Mouse (Mus musculus) frontal cortex, postnatal 14 days (tissue): Measurements from ENCODE around the gene Sema4a.
A peak's percentile ranks its signal among the peaks of the same experiment; 100 is the strongest.

Experiments
- DNase-seq, 2 experiments: peaks; one replicate each; pipeline ENCODE4 v3.0.0; 2022; ENCODE audit warnings: low spot score in 2 of 2

The Sema4a gene

DNA sequence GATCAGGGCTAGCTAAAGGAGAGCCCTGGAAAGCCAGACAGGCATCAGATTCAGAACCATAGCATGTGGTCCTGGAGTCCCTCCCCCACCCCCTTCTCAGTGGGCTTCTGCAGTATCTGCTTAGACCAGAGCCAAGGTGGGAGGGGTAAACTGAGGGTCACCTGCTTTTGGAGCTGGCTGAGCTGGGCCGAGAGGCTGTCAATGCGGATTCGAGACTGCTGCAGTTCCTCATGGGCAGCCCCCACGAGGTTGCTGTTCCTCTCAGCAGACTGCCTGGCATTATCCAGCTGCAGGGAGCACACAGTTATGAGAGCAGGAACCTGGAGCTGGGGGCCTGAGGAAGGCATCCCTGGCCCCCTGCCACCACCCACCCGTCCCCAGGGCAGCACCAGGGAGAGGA, 25.1 kb upstream of the Sema4a start:
- no peak for DNase-seq

DNA sequence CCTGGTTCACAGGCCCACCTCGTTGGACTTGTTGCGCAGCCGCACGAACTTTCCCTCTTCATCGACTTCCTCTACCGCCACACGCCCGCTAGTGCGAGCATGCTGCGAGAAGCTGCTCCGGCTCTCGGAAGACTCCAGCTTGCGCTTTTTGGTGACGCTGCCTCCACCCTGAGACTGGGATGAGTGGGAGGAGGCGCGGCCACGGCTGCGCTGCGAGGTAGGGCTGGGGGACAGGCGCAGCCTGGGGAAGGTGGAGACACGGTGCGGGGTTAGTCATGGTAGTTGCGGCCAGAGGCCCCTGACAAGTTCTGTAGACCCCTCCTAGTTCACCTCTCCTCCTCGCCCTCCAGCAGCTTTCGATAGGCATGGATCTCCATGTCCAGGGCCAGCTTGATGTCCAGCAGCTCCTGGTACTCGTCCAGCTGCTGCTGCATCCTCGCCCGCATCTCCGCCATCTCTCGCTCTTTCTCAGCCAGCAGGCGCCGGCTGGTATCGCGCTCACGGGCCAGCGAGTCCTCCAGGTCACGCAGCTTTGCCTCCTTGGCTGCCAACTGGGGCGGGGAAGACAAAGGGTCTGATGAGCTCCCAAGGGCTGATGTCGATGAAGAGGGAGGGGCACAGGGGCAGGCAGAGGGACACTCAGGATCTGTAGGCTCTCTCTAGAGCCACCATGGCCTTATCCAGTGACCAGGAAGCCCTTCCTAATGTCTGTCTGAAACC, 23.8 kb upstream of the Sema4a start:
- no peak for DNase-seq

DNA sequence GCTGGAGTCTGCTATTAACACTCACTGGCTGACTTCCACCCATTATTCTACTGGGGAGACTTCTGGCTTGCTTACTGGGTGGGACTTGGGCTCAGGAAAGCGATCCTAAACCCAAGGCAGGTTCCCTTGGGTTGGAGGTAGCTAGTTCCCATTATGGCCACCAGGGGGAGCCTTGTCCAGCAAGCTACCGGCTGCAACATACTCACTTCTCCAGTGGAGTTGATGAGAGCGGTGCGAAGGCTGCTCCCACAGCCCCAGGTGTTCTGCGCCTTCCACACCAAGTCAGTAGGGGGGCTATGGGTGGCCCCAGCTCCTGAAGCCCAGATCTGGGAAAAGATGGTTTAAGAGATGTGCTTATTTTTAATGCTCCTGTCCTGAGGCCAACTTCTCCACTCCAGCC, 22.6 kb upstream of the Sema4a start:
- peak in 1 of 2 experiments; percentile 72 for DNase-seq

DNA sequence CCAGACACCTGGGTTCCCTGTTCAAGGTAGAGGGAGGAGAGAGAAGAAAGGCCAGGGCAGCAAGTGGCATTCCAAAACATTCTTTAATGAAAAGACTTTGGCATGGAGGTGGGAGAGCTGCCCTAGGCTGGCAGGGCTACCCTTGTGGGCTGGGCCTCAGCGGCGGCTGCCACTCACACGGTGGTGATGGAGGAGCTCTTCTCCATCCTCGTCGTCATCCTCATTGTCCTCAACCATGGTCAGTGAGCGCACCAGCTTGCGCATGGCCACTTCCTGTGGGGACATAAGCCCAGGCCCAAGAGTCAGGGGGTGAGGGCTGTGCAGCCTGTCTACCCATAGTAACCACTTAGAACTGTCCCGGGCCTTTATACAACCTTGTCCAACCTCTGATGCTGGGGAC, 22.2 kb upstream of the Sema4a start:
- no peak for DNase-seq

DNA sequence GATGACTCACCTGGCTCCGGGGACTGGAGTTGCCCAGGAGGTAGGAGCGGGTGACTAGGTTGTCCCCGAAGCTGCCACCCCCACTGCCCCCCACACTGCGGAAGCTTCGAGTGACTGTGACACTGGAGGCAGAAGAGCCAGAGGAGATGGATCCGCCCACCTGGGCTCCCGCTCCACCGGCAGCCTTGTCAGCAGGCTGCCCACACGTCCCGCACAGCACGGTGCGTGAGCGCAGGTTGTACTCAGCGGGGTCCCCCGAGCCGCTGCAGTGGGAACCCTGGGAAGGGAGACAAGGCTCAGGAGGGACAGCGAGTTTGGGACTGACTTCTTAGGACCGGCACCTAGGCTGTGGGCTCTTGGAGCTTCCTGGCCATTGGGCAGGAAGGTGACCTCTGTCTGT, 21.4 kb upstream of the Sema4a start:
- DNase-seq, result no peak

DNA sequence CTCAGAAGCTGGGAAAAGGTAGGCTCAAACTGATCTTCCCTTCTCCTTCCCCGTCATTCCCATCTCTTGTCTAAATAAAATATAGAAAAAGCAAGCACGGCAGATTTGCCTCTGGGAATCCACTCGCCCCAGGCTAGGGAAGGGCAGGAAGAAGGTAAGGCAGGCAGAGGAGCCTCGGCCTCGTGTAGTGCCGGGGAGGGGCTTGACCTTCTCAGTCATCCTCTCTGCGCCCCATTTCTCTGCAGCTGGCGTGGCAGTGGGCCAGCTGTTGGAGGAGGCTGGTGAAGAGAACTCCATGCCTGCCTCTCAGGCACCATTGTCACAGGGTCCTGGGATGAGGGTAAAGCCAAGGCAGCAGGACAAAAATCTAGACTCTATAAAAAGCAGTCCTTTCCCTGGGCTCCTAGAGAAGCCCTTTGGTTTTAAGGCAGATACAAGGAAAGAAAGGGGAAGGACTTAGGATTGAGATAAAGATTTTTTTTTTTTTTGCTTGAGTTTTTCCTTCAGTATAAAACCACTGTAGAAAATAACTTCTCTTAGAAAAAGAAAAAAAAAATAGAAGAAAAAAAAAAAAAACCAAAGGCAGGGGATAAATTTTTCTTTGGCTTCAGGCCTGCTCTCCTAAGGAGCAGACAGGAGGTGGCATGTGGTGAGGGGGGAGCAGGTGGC, 20.5 kb upstream of the Sema4a start:
- DNase-seq, result no peak

DNA sequence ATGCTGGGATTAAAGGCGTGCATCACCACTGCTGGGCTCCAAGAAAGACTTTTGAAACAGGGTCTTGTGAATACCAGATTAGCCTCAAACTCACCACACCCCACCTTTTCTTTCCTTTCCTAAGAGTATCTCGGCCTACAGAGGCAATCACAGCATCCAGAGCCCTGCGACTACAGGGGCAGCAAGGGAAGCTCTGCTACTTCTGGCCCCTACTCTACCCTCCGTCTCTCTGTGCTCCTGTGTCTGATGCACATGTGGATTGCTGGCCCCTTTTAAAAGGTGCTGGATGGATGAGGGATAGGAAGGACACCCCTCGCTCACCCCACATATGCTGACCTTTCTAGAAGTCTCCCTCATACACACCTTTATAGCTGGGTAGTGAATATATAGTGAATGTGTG, 19.7 kb upstream of the Sema4a start:
- no peak for DNase-seq

DNA sequence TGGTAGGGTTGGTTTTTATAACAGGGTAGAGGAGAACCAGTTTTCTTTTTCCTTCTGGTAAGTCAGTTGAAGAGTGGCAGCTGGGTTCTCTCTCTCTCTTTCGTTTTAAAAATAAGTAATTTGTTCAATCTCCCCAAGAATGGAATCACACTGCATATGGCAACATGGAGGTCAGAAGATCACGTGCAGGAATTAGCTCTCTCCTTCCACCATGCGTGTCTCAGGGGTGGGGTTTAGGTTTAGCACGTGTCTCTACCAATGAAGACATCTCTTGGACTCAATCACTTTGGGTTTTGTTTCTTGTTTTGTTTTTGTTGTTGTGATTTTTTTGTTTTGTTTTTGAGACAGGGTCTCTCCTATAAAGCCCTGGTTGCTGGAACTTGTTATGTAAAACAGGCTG, 18.8 kb upstream of the Sema4a start:
- DNase-seq, result no peak

DNA sequence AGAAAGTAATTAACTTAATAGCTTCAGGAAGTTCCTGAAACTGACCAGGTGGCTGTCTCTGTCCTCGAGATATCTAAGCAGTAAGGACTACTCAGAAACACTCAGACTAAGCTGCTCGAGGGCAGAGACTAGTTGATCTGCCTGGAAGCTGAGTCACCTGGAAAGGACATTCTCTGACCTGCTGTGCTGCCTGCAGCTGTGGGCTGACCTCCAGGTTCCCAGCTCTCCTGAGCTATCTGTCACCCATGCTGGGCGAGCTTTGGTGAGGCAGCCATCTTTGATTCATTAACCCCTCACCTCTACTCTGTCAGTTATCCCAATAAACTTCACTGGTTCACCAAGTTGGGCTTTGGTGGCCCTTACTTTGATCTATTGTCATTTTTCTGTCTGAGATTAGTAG, 18.2 kb upstream of the Sema4a start:
- DNase-seq, result no peak

DNA sequence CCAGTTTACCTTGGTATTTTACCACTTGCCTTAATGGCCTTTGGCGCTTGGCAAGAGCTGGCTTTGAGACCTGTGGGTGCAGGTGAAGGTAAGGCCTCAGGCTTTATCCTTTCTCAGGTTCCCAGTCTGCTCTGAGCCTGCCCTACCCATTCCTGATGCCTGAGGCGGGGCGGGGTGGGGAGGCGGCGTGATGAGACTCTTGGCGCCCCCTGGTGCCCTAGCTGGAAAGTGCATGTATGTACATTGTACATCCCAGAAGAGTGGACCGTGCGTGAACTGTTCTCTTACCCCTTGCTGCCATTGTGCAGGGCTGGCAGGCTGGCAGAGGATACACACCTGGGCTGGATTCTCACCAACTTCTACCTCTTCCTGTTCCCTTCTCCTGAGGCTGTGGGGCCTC, 16.8 kb upstream of the Sema4a start:
- peak in 1 of 2 experiments; percentile 73 for DNase-seq

DNA sequence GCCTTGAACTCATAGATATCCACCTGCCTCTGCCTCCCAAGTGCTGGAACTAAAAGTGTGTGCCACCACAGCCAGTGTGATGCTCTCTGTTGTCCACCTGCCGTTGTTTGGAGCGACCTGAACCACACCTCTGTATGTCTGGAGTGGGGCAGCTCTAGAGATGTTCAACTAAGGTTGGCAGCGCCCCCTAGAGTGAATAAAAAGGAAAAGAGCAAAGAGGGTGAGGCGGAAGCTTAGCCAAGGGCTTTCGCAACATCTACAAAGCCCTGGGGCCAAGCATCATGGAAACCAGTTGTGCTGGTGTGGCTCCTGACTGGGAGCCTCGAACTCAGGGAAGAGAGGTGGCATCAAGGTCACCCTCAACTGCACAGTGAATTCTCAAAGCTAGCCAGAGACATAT, 15.4 kb upstream of the Sema4a start:
- no peak for DNase-seq

DNA sequence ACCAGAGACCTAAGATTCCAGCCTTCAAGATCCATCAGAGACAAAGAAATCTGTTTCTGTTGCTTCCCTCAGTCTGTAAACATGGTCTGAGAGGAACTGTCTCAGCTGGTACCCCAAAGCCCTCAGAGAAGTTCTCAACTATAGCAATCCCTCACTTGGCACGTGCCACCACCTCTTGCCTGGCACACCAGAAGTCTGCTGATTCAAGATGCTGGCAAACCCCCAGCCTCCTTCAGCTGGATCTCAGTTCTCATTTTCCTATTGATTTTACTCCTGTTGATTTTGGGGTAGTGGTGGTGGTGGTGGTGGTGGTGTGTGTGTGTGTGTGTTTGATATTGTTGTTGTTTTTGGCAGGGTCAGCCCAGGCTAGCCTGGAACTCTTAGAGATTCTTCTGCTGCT, 12.6 kb upstream of the Sema4a start:
- no peak for DNase-seq

DNA sequence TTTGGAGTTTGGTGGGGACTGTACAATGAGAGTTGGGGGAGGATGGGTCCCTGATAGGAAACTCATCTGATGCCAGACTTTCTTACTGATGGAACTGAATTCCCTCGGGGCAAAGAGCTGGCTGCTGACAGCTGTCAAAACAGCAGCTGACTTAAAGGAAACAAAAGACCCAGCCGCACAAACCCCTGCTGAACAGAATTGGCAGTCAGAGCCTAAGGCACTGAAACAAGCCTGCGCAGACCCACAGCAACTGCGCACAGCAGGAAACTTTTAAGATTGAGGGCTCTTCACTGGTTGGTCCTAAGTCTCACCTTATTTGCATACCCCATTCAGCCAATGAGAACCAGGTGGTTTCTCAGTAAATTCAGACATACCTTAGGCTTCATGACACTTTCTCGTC, 12.0 kb upstream of the Sema4a start:
- no peak for DNase-seq

DNA sequence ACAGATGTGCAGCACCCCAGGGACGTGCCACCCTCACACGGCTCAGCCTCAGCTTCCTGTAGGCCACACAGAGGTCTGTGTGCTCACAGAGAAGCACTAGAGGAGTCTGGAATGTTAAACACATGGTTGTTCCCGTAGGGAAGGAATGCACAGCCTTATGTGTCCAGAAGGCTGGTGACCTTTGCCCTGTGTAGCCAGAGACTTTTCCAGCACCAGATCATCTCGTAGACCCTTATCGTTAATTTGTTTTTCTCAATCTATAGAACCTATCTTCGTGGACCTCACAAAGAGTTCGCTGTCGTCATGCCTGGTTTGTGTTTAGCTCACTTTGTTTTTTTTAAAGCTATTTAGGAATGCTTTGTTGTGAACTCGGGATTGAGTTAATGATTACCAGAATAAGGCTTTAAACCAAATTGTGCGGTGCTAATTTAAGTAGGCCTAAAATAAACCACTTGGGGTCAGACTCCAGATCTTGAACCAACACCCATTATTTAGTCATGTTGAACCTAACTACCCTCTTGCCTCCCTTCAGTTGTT, 10.0 kb upstream of the Sema4a start:
- no peak for DNase-seq

DNA sequence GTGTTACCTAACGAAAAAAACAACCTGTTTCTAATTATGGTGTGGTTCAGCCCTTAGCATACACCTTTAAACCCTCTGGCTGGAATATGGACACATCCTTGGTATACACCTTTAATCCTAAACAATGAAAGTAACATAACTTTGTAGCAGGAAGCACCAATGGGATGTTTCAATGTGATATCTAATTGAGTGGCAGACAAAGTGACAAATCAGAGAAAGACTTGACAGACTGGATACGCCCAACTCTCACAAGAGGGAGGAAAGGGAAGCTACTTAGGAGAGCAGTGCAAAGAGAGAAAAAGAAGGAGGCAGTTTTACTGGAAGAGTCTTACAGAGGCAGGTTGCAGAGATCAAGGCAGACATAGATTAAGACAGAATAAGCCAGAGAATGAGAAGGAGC, 8.5 kb upstream of the Sema4a start:
- DNase-seq, result no peak

DNA sequence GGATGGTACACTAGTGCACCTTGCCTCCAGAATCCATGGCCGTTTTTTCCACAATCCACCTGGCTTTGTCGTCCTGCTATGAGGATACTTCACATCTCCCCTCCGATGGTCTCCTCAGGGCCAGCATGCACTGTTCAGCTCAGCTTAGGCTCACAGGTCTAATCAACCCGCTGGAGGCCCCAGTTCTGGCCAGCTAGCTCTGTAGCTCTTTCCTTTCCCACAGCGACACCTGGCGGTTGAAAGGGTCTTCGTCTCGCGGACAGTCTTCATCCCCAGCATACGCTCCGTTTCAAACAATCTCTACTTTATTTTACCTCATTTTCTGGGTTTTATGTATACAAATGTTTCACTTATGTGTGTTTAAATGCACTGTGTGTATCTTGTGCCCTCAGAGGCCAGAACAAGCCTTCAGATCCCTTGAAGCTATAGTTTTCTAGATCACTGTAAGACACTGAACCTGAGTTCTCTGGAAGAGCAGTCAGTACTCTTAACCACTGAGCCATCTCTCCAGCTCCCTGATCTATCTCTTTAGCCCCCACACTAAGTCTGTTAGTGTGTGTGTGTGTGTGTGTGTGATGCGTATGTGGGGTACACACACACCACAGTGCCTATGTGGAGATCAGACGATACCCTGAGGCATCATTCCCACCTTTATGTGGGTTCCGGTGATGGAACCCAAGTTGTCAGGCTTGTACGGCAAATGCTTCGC, 6.3 kb upstream of the Sema4a start:
- DNase-seq, result peak in 1 of 2 experiments; percentile 82

DNA sequence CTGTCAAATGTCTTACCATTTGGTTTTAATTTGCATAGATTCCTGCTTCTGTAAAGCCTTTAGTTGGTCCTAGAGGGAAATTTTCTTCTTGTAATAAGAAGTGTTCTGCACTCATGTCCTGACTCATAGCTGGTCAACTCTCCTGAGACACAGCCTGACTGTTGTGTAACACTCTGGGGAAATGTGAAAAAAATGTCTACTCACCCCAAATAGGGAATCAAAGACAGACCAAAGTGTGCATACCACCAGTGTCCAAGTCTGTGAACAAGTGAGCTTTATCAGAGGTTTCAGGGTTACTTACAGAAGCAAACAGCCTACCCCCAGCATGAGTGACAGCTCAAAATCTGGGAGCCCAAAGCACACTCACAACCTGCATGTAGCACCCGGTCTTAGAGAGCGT, 4.1 kb upstream of the Sema4a start:
- no peak for DNase-seq

DNA sequence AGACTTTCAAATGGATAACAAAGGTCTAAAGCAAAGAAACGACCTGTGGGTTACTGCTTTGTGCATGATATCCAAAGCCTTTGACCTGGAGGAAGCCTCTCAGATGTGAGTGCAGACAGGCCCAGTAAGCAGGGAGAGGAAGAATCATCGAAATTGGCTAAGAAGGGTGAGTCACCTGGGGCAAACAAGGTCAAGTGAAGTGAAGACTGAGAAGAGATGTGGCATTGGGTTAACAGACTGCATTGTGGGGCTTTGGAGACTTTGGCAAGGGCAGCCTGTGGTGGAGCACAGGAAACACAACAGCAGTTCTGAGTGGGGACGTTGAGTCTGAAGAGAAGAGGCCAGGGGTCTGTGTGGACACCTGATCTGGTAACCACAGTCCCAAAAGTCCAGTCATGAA, 3.4 kb upstream of the Sema4a start:
- no peak for DNase-seq

DNA sequence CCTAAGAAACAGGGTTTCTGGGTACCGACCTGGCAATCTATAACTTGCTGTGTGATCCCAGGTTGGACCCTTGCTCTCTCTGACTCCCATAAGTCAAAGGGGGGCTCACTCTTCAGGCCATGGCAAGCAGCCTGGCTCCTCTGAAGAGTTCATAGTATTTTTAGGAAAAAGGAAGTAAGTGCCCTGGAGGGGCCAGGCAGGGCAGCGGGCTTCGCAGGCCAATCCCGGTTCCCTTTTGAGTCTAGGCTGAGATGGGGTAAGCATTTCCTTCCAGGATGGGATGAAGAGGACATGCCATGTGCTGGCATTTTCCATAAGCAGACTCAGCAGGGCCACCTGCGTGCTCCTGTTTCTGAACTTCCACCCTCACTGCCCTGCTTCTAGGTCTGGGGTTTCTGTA, 953 bp downstream of the Sema4a start:
- DNase-seq, result no peak

DNA sequence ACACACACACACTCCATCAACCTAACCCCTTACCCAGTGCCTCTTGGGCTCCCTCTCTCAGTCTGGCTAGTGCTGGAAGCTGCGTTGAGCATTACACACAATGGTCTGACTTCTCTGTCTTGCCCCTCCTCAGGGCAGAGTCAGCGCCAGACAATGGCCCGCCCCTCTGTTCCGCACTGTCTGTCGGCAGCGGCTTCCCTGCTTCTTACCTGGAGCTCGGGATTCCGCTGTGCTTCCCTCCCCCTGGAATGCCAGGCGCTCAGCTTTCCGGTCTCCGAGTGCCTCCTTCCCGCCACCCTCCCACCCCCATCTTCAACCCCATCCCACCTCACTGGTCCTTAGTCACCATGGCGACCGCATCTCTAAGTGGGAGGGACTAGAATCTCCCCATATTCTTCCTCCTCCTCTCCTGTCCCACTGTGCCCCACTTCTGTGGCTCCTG, 2.2 kb downstream of the Sema4a start:
- DNase-seq, result peak in 1 of 2 experiments; percentile 47

DNA sequence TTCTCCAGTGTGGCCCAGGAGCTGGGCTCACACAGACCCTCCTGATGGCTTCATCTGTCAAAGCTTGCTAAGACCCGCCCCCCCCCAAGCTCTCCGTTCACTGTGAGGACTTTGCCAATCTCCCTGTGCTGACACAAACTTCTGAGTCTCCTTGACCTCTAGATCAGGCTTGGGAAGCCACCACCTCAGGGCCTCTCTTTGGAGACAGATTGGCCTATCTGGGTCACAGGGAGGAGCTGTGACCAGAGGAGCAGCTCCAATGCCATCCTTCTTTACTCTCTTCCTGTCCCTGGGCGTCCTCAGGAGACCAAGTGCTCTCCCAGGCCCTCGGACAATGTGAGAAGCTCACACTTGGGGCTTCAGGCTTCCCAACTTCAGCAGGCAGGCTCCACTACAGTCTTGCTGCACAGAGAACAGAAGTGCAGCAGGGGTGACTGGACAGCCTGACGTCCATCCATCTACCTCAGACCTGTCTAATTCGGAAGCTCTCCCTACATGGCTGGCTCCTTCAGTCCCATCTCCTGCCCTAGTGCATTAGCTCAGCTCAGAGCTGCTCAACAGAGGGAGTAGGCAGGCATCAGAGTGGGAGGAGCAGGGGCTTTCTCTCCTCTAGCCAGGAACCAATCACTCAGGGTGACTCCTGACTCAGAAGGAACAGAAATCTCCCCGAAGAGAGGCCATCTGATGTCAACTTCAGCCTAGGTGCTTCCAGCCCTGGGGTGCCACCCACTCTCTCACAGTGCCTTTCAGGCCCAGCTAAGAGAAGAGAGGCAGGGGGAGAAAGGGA, 4.0 kb downstream of the Sema4a start:
- DNase-seq, result no peak

DNA sequence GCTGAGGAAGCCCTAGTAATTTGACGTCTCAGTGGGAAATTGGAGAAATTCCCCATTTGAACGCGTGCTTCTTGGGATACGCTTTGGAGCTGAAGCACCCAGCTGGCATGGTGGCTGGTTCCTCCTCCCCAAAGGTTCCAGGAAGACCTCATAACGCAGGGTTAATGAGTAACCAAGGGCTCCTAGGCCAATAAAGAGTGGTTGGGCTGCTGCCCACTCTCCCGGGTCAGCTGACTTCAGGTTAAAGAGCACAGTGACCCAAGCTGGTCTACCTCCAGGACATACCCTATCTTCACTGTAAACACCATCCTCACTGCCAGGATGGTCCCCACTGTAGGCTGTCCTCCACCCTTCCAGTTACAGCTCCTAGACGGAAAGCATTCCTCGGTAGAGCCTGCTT, 4.7 kb downstream of the Sema4a start:
- no peak for DNase-seq
